31 mouse cellular contexts compared by ENCODE assay signal in the genomic region with DNA sequence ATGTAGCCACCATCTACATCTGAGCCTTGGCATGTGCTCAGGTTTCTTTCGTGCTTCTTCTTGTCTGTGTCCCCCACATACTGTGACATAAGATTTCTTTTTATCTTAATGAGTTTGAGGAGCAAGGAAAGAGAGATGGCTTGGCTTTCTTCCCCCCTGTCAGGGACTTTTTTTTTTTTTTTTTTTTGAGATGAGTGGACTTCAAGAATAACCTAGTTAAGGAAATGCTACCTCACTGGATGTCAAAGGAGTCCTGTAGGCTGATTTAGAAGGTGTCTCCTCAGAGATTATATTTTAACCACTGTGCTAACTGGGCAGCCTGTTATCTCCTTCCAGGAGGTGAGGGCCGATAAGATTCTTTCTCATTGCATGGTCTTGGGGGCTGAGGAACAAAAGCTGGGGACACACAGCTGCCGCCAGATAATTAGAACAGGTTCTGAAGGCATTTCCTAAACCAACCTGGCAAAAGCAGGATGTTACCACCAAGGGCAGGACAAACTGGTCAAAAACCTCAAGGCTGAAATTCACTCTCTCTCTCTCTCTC. TPM values are rescaled to one million over a fixed set of nuclear protein-coding genes. Genes with fewer than 3 reads are reported as not detected.
"Had no signal": no experiment of that assay in that cellular context is flagged by ENCODE, and none has a peak within 500 bp of the region (broad histone marks: within the 10 kb centered on the region; RNA-seq: fewer than 3 reads in every experiment).

No protein-coding gene starts in this region.

- H3K4me1 ChIP-seq: hindbrain, embryonic 12.5 days had no signal

- H3K9me3 ChIP-seq: heart, embryonic 13.5 days; heart, embryonic 15.5 days; hindbrain, embryonic 10.5 days; hindbrain, embryonic 12.5 days; intestine, embryonic 15.5 days; limb, embryonic 10.5 days; limb, embryonic 12.5 days had no signal

- H3K36me3 ChIP-seq: heart, embryonic 13.5 days; heart, embryonic 15.5 days; hindbrain, embryonic 10.5 days; hindbrain, embryonic 12.5 days; intestine, embryonic 15.5 days; limb, embryonic 10.5 days; limb, embryonic 12.5 days had no signal

- H3K27ac ChIP-seq: heart, adult 2 months; heart, embryonic 13.5 days; heart, embryonic 15.5 days; hindbrain, embryonic 10.5 days; hindbrain, embryonic 12.5 days; hindbrain, embryonic 14.5 days; intestine, embryonic 15.5 days; layer of hippocampus, adult 2 months; left cerebral cortex, adult 2 months; limb, embryonic 10.5 days; limb, embryonic 12.5 days had no signal

- H3K27me3 ChIP-seq: heart, embryonic 13.5 days; heart, embryonic 15.5 days; hindbrain, embryonic 12.5 days; intestine, embryonic 15.5 days; limb, embryonic 12.5 days had no signal

- H3K9ac ChIP-seq: heart, embryonic 13.5 days; heart, embryonic 15.5 days; hindbrain, embryonic 12.5 days; hindbrain, embryonic 14.5 days; intestine, embryonic 15.5 days; limb, embryonic 12.5 days had no signal

- H3K4me3 ChIP-seq: heart, adult 2 months; heart, embryonic 13.5 days; heart, embryonic 15.5 days; hindbrain, embryonic 10.5 days; hindbrain, embryonic 12.5 days; intestine, embryonic 15.5 days; layer of hippocampus, adult 2 months; left cerebral cortex, adult 2 months; limb, embryonic 10.5 days; limb, embryonic 12.5 days had no signal

- ATAC-seq: hindbrain, embryonic 16.5 days; inflammation-experienced regulatory T-cells, adult 6 months; intestine, postnatal 0 days had no signal

- DNase-seq: gastrocnemius, postnatal 14 days; gastrocnemius, postnatal 36 days; heart, adult 11 months; heart, adult 2 months; heart, postnatal 4 days; kidney, adult 18-20 months; kidney, adult 8-10 months; kidney, postnatal 10 days; kidney, postnatal 25 days; kidney, postnatal 4 days; liver had no signal

RNA-seq across cellular contexts. Expression of a gene that starts 4.7 kb away (rescaled TPM):
- total RNA-seq: gastrocnemius, postnatal 14 days; heart, adult 2 months; heart, postnatal 25 days; layer of hippocampus, adult 2 months; layer of hippocampus, postnatal 10 days; layer of hippocampus, postnatal 25 days; left cerebral cortex, postnatal 14 days had no signal
- polyA plus RNA-seq: gonadal fat pad, adult 2 months; heart, postnatal 0 days; hindbrain, embryonic 10.5 days; hindbrain, embryonic 12.5 days; hindbrain, embryonic 16.5 days; inflammation-experienced regulatory T-cells, adult 6 months; kidney, embryonic 14.5 days; limb, embryonic 10.5 days; limb, embryonic 12.5 days had no signal
